Mouse (Mus musculus) frontal cortex, postnatal 36 days (tissue): ENCODE data around the gene Gab1.
A peak's percentile ranks its signal among the peaks of the same experiment; 100 is the strongest.

ENCODE experiments used
- DNase-seq, 2 experiments: peaks; one replicate each; pipeline ENCODE4 v3.0.0; 2022; ENCODE audit warnings: low spot score in 2 of 2

Gene Gab1

DNA sequence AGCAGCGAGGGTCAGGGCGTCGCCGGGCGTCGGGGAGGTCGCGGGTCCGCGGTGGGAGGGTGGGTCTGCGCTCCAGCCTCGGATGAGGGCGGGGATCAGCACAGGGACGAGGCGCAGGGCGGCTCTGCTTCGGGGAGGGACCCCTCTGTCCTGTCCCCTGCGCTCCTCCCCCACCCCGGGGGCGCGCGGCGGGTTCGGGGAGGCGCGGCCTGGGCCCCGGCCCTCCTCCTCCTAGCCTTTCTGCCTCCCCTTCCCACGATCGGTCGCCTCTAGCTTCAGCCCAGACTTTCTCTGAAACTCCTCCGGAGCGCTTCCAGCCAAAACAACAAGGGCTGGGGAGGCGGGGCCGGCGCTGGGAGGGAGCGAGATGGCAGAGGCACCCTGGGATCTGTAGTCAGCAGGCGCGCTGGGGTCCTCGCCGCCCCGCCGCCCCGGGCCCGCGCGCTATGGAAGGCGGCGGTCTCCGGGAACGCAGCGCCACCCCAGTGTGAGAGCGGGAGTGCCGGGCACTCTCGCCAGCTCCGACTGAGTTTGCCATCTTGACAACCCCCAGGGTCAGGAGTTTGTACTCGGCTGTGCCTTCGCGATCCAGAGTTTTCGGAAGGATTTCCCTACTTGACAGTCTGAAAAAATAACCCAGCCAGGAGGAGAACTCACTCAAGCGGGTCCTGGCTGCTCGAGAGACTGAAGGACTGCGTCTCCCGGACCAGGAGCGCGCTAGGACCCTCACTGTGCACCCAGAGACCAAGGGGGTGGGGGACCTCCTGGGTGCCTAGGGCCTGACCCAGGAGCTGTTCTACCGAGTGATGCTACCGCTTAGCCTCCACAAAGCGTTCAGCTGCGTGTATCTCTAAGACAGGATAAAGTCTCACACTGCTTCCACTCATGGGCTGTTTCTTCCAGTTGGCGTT, at the start of gene Gab1:
Gene Gab1, minus strand, starts transcription at position 324 of the 911 bp plus-strand sequence.
- peak; percentile 78 to 80 for DNase-seq

- no peak for DNase-seq
Measured at GRCm38 (mm10) chr8:80928770-80929169, 48.5 kb upstream of the Gab1 start.

DNA sequence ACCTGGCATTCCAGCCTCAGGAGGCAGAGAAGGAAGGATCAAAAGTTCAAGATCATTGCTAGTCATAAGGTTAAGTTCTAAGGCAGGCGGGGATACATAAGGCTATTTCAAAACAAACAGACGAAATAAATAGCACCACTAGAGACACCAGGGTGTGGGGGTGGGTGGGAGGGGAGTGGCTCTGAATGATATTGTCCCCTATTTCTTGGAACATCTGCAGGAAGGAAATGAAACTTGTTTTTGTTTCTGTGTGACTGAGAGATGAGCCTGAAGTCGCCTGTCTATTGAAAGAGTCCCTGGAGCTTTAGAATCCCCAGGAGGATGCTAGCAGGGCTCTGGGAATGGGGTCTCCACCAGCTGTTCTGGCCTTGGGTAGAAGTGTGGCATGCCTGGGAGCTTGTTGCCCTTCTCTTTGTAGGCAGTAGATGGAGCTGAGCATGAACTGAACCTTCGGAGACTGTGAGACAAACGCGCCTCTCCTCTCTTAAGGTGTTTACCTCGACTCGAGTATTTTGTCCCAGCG, 43.5 kb upstream of the Gab1 start:
- DNase-seq, result no peak

GRCm38 (mm10) chr8:80922642-80923041, 42.3 kb upstream of the Gab1 start:
- peak; percentile 14 to 55 for DNase-seq

- DNase-seq, result no peak
Measured at GRCm38 (mm10) chr8:80919130-80919529, 38.8 kb upstream of the Gab1 start.

DNA sequence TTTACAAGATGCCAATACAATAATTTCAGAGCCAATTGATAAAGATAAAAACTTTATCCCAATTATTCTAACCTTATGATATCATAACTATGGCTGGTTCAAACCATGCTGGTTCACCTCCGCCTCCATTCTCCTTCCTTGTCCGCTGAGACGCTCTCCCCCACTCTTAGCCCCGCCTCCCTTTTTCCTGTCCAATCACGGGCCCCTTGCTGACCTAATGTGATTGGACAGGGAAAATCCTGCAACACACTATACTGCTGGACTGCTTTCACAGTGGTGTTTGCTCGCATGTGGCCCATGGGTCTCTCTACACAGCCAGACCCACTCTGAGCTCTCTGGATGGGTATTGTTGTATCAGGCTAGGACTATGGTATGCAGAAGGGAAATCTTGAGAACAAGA, 38.2 kb upstream of the Gab1 start:
- DNase-seq, result no peak

- DNase-seq, result no peak
Measured at GRCm38 (mm10) chr8:80916463-80917235, 36.3 kb upstream of the Gab1 start.

- DNase-seq, result peak in 1 of 2 experiments; percentile 4
Measured at GRCm38 (mm10) chr8:80913016-80913748, 32.9 kb upstream of the Gab1 start.

- no peak for DNase-seq
Measured at GRCm38 (mm10) chr8:80911400-80911799, 31.1 kb upstream of the Gab1 start.

GRCm38 (mm10) chr8:80908262-80908907, 28.1 kb upstream of the Gab1 start:
- DNase-seq, result no peak

GRCm38 (mm10) chr8:80902354-80902753, 22.0 kb upstream of the Gab1 start:
- no peak for DNase-seq

DNA sequence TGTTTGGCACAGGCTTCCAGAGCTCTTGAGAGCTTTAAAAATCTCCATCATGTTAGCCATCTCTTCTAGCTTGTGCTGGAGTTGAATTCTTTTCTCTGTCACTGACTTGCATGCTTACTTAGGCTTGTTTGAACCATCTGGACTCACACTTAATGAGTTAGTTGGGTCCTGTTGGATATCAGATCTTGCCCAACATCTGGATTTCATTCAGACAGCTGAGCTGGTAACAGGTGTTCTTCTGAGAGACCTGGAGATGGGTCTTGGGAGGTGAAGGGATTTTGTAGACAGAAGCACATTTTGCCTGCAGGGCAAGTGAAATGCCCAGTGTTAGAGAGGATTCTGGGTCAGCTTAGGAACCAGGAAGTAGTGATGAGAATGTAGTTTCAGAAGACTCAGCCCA, 19.0 kb upstream of the Gab1 start:
- no peak for DNase-seq

DNA sequence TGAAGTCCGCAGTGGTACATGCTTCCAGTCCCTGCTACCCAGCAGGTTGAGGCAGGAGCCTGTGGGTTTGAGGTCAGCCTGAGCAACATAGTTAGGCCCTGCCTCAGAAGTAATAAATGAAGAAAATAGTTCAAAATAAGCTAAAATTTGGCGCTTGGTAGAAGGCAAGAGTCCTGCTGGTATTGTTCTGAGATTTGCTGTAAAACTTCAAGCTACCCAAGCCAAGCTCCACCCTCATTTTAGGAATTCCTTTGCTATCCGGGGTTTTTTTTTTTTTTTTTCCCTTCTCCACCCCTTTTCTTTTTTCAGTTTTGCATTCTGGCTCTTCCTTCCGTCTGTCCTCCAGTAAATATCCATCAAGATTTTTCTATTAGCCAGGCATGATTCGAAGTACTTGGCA, 15.7 kb upstream of the Gab1 start:
- no peak for DNase-seq

DNA sequence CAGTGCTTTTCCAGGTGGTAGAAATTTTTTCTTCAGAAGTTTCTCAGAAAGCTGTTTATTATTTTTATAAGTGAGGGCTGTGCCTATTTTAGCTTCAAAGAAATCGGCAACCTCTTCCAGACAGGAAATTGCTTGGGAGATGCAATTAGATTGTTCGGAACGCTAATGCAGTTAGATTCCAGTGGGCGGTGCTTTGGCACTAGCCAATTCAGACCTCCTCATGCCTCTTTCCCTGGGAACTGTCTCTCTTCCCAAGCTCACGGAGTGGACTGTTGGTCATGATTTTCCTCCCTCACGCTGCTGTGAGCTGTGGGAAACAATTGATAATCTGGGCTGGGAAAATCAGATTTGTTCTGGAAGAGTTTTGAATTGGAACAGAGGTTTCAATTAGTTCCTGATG, 15.1 kb upstream of the Gab1 start:
- no peak for DNase-seq

DNA sequence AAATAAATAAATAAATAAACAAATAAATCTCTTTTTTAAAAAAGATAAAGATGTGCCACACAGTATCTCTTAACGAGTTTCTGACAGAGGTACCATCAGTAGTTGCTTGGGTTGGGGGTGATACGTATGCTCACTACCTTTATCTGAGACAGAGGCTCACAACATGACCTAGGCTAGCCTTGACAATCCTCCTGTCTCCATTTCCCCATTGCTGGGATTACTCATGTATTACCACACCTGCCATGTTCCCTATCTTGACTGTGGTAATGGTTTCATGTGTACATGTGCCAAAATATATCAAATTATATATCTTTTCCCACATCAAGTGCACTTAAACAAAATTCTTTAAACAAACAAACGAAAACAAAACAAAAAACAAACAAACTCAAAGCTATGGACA, 14.2 kb upstream of the Gab1 start:
- no peak for DNase-seq

- DNase-seq, result peak; percentile 16 to 39
Measured at GRCm38 (mm10) chr8:80879426-80880195, 708 bp downstream of the Gab1 start.

GRCm38 (mm10) chr8:80878801-80879425, 1.4 kb downstream of the Gab1 start:
- peak; percentile 34 to 38 for DNase-seq

DNA sequence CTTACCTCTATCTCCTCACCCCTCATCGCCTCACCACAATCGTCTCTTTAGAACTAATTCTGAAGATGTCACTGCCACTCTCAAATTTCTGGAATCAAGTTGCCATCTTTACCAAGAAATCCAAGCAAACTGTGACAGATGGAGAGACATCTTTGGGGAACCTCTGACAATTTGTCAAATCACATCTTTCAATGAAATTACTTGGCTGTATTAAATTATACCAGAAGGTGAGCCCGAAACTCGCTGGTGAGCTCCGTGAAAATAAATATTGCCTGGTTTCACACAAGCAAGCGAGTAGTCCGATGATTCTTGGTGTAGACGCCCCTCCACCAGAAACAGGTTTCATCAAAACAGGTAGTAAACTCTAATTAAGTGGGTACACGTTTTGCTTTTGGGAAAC, 2.2 kb downstream of the Gab1 start:
- no peak for DNase-seq

GRCm38 (mm10) chr8:80875537-80875936, 4.8 kb downstream of the Gab1 start:
- no peak for DNase-seq
